Mouse (Mus musculus) limb, embryonic 15.5 days (tissue): ENCODE measurements around the gene Nfia. TPM values are rescaled to one million over a fixed set of nuclear protein-coding genes. Genes with fewer than 3 reads are reported as not detected.
A peak's percentile ranks its signal among the peaks of the same experiment; 100 is the strongest.

ENCODE experiments used
- ATAC-seq: fragments of 200-750 bp; cut with Nextera tagmentation; 2 replicates; pipeline ENCODE4 v1.8.0; 2017; ENCODE audit warnings: low read depth, moderate TSS enrichment; ENCODE audit not compliant: insufficient number of reproducible peaks, low FRiP score, low TSS enrichment
- H3K27ac ChIP-seq: fragments of 300-500 bp; sonication (generic); 2 replicates; pipeline ENCODE4 v1.5.1; 2015; ENCODE audit warnings: moderate library complexity, mild to moderate bottlenecking, inconsistent platforms
- H3K27me3 ChIP-seq: fragments of 300-500 bp; sonication (generic); 2 replicates; pipeline ENCODE4 v1.6.1; 2015; ENCODE audit warnings: inconsistent platforms
- H3K36me3 ChIP-seq: fragments of 300-500 bp; sonication (generic); 2 replicates; pipeline ENCODE4 v1.6.1; 2015; ENCODE audit warnings: inconsistent platforms
- H3K4me1 ChIP-seq: fragments of 300-500 bp; sonication (generic); 2 replicates; pipeline ENCODE4 v1.6.1; 2015; ENCODE audit warnings: inconsistent platforms
- H3K4me2 ChIP-seq: fragments of 300-500 bp; sonication (generic); 2 replicates; pipeline ENCODE4 v1.6.1; 2015; ENCODE audit warnings: mild to moderate bottlenecking, inconsistent platforms
- H3K4me3 ChIP-seq: fragments of 300-500 bp; sonication (generic); 2 replicates; pipeline ENCODE4 v1.5.1; 2015; ENCODE audit warnings: mild to moderate bottlenecking, inconsistent platforms
- H3K9ac ChIP-seq: fragments of 300-500 bp; sonication (generic); 2 replicates; pipeline ENCODE4 v1.6.1; 2015; ENCODE audit warnings: inconsistent platforms
- H3K9me3 ChIP-seq: fragments of 300-500 bp; sonication (generic); 2 replicates; pipeline ENCODE4 v1.6.1; 2016; ENCODE audit warnings: inconsistent platforms
- WGBS: fragments of 180-500 bp; shearing (Covaris S2); methylation state at CpG from one replicate; pipeline ENCODE4 v1.1.7; 2015; 5-methylcytosine and 5-hydroxymethylcytosine counted together
- polyA plus RNA-seq: library from polyadenylated mRNA; unstranded; fragments of >200 nt; fragmentation: Nextera tagmentation; extraction: Ambion mirVana; gene quantifications from 2 replicates; pipeline ENCODE4 v1.2.1, GENCODE M21; 2015

The Nfia gene
- polyA plus RNA-seq, 1 experiment from 2014 or later, result 64.9 TPM

GRCm38 (mm10) chr4:98097013-98097566 lies 324.6 kb downstream of the Nfia start:
- no peak overlapping the region for H3K27ac ChIP-seq
- no peaks in the 10 kb centered on the region for H3K9me3 ChIP-seq
- no peak overlapping the region for H3K9ac ChIP-seq
- H3K4me2 ChIP-seq, result no peak overlapping the region
- peaks cover 22% of the 10 kb centered on the region for H3K4me1 ChIP-seq
- 85% methylated on average over 4 of the region's 4 CpGs for WGBS
- no peaks in the 10 kb centered on the region for H3K36me3 ChIP-seq
- no peak overlapping the region for H3K4me3 ChIP-seq
- ATAC-seq, result no peak
- no peaks in the 10 kb centered on the region for H3K27me3 ChIP-seq

- Histone ChIP-seq H3K36me3 (no peaks in the 10 kb centered on the region), H3K27ac (peak overlapping the region; percentile 33; the same call in 1 of the 2 replicates), H3K27me3 (no peaks in the 10 kb centered on the region), H3K4me3 (no peak overlapping the region), H3K4me1 (peaks cover 29% of the 10 kb centered on the region), H3K4me2 (no peak overlapping the region), H3K9ac (no peak overlapping the region), H3K9me3 (no peaks in the 10 kb centered on the region)
- 32% methylated on average over 1 of the region's 1 CpGs for WGBS
- ATAC-seq, result no peak
These were observed 326.1 kb downstream of the Nfia start for GRCm38 (mm10) chr4:98098663-98099062.

- H3K4me1 ChIP-seq, result peaks cover 36% of the 10 kb centered on the region
- H3K27me3 ChIP-seq, result no peaks in the 10 kb centered on the region
- 43% methylated on average over 5 of the region's 5 CpGs for WGBS
- no peak for ATAC-seq
- H3K9me3 ChIP-seq, result no peaks in the 10 kb centered on the region
- no peaks in the 10 kb centered on the region for H3K36me3 ChIP-seq
- no peak overlapping the region for H3K9ac ChIP-seq
- no peak overlapping the region for H3K27ac ChIP-seq
- no peak overlapping the region for H3K4me2 ChIP-seq
- no peak overlapping the region for H3K4me3 ChIP-seq
These were observed 326.9 kb downstream of the Nfia start for GRCm38 (mm10) chr4:98099433-98099832.

- H3K9ac ChIP-seq, result no peak overlapping the region
- 47% methylated on average over 10 of the region's 10 CpGs for WGBS
- H3K27ac ChIP-seq, result peak overlapping the region; percentile 38; the same call in 1 of the 2 replicates
- H3K4me1 ChIP-seq, result peaks cover 56% of the 10 kb centered on the region
- H3K4me2 ChIP-seq, result no peak overlapping the region
- ATAC-seq, result no peak
- no peak overlapping the region for H3K4me3 ChIP-seq
- no peaks in the 10 kb centered on the region for H3K36me3 ChIP-seq
- no peaks in the 10 kb centered on the region for H3K27me3 ChIP-seq
- H3K9me3 ChIP-seq, result no peaks in the 10 kb centered on the region
These were observed 328.9 kb downstream of the Nfia start for GRCm38 (mm10) chr4:98101153-98102096.

GRCm38 (mm10) chr4:98102625-98103336 lies 330.2 kb downstream of the Nfia start:
- H3K4me3 ChIP-seq, result no peak overlapping the region
- no peak overlapping the region for H3K4me2 ChIP-seq
- ATAC-seq, result no peak
- no peaks in the 10 kb centered on the region for H3K36me3 ChIP-seq
- H3K4me1 ChIP-seq, result peaks cover 69% of the 10 kb centered on the region
- 47% methylated on average over 24 of the region's 24 CpGs for WGBS
- H3K27ac ChIP-seq, result peak overlapping the region; percentile 54; the same call in 1 of the 2 replicates
- H3K27me3 ChIP-seq, result no peaks in the 10 kb centered on the region
- no peaks in the 10 kb centered on the region for H3K9me3 ChIP-seq
- H3K9ac ChIP-seq, result no peak overlapping the region

- WGBS, result 17% methylated on average over 2 of the region's 2 CpGs
- Histone ChIP-seq H3K4me2 (no peak overlapping the region), H3K9me3 (no peaks in the 10 kb centered on the region), H3K36me3 (no peaks in the 10 kb centered on the region), H3K4me1 (peaks cover 73% of the 10 kb centered on the region), H3K4me3 (no peak overlapping the region), H3K9ac (no peak overlapping the region), H3K27ac (peak overlapping the region; percentile 54; the same call in 1 of the 2 replicates), H3K27me3 (no peaks in the 10 kb centered on the region)
- no peak for ATAC-seq
These were observed 330.8 kb downstream of the Nfia start for GRCm38 (mm10) chr4:98103337-98103666.

- no peak for ATAC-seq
- WGBS, result 49% methylated on average over 8 of the region's 8 CpGs
- H3K27me3 ChIP-seq, result no peaks in the 10 kb centered on the region
- H3K9ac ChIP-seq, result no peak overlapping the region
- 0 out of 2 replicates have a peak overlapping the region, but pooled peaks have one; percentile 54 for H3K27ac ChIP-seq
- peaks cover 75% of the 10 kb centered on the region for H3K4me1 ChIP-seq
- no peaks in the 10 kb centered on the region for H3K36me3 ChIP-seq
- no peak overlapping the region for H3K4me3 ChIP-seq
- no peak overlapping the region for H3K4me2 ChIP-seq
- no peaks in the 10 kb centered on the region for H3K9me3 ChIP-seq
These were observed 331.6 kb downstream of the Nfia start for GRCm38 (mm10) chr4:98104161-98104560.

GRCm38 (mm10) chr4:98104911-98105702 lies 332.6 kb downstream of the Nfia start:
- Histone ChIP-seq H3K27me3 (no peaks in the 10 kb centered on the region), H3K9me3 (no peaks in the 10 kb centered on the region), H3K4me1 (peaks cover 79% of the 10 kb centered on the region), H3K9ac (no peak overlapping the region), H3K4me3 (no peak overlapping the region), H3K4me2 (no peak overlapping the region), H3K36me3 (no peaks in the 10 kb centered on the region), H3K27ac (peak overlapping the region; percentile 74)
- no peak for ATAC-seq
- WGBS, result 35% methylated on average over 9 of the region's 9 CpGs

- Histone ChIP-seq H3K27ac (peak overlapping the region; percentile 74), H3K27me3 (no peaks in the 10 kb centered on the region), H3K36me3 (no peaks in the 10 kb centered on the region), H3K4me2 (peak overlapping the region; percentile 37), H3K4me1 (peaks cover 78% of the 10 kb centered on the region), H3K4me3 (no peak overlapping the region), H3K9me3 (no peaks in the 10 kb centered on the region), H3K9ac (no peak overlapping the region)
- WGBS, result 8% methylated on average over 6 of the region's 6 CpGs
- ATAC-seq, result no peak
These were observed 333.4 kb downstream of the Nfia start for GRCm38 (mm10) chr4:98105971-98106370.

GRCm38 (mm10) chr4:98106445-98107092 lies 334.0 kb downstream of the Nfia start:
- Histone ChIP-seq H3K27ac (peak overlapping the region; percentile 74), H3K9ac (no peak overlapping the region), H3K4me3 (peak overlapping the region; percentile 16; the same call in 1 of the 2 replicates), H3K9me3 (no peaks in the 10 kb centered on the region), H3K4me1 (peaks cover 72% of the 10 kb centered on the region), H3K27me3 (no peaks in the 10 kb centered on the region), H3K36me3 (no peaks in the 10 kb centered on the region), H3K4me2 (peak overlapping the region; percentile 37)
- 6% methylated on average over 14 of the region's 14 CpGs for WGBS
- no peak for ATAC-seq

- peak overlapping the region; percentile 37; the same call in 1 of the 2 replicates for H3K4me2 ChIP-seq
These were observed 334.5 kb downstream of the Nfia start for GRCm38 (mm10) chr4:98107093-98107453.

More at GRCm38 (mm10) chr4:98107093-98107453, 334.5 kb downstream of the Nfia start:
- 12% methylated on average over 4 of the region's 4 CpGs for WGBS
- Histone ChIP-seq H3K9ac (no peak overlapping the region), H3K4me3 (no peak overlapping the region), H3K4me1 (peaks cover 68% of the 10 kb centered on the region), H3K27ac (peak overlapping the region; percentile 74), H3K9me3 (no peaks in the 10 kb centered on the region), H3K27me3 (no peaks in the 10 kb centered on the region), H3K36me3 (no peaks in the 10 kb centered on the region)
- ATAC-seq, result no peak
